Mouse (Mus musculus) liver, embryonic 14.5 days (tissue): ENCODE data around the gene Sfrp2.

Experiments used
- CTCF ChIP-seq: IDR thresholded peaks from 2 replicates; pipeline ENCODE4 v1.5.1; 2016; ENCODE audit warnings: antibody characterized with exemption, low read depth, control low read depth
- EP300 ChIP-seq: IDR thresholded peaks from 2 replicates; pipeline ENCODE4 v1.6.1; 2016; ENCODE audit warnings: antibody characterized with exemption, low read depth

- TF ChIP-seq CTCF, result no peak
- TF ChIP-seq EP300, result no peak
Observed at GRCm38 (mm10) chr3:83787086-83787485, 21.0 kb downstream of the Sfrp2 start.
